Mouse (Mus musculus) layer of hippocampus, postnatal 10 days (tissue): ENCODE measurements around the gene Socs3. TPM values are rescaled to one million over a fixed set of nuclear protein-coding genes. Genes with fewer than 3 reads are reported as not detected.

Source experiments
- DNase-seq, 2 experiments: peaks; one replicate each; pipeline ENCODE4 v3.0.0; 2021; ENCODE audit warnings: low spot score in 2 of 2
- total RNA-seq, 2 experiments: library from RNA; stranded (reverse); gene quantifications; 2 replicates each; pipeline ENCODE4 v1.2.3; 2021

The Socs3 gene
- total RNA-seq, 2 experiments from 2014 or later, result 2.3 to 2.8 TPM

DNA sequence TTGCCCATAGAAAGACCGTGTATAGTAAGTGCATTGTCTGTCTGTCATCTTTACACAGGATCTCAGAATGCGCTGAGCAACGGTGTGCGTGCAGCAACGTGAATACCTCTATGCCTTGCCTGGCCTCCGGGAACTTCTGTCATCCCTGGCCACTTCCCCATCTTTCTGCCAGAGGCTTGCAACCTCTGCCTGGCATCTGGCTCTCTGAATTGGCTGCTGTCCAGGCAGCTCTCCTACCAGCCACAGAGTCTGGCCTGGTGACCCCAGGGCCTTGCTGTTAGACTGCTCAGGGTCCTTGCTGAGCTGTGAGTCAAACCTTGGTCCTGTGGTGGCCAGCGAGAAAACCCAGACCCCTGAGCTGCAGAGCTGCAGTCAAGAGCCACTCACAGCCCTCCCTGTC is 11.7 kb downstream of the Socs3 start:
- DNase-seq, result no peak

DNA sequence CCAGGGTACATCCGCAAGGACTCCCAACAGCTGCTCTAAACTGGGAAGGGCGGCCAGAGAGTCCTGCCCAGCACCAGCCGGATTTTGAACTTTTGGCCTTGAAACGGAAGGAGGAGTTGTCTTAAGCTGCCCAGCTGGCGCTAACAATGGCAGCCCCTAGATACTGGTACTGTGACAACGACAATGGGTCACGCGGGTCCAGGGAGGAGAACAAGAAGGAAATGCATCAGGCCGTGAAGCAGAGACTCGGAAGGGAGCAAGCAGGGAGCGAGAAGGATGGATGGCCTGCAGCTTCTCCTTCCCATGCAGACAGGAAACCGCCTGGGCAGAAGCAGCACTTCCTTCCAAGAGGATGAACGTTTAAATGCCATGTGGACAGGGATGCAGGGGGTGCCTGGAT is 14.2 kb downstream of the Socs3 start:
- DNase-seq, result no peak

DNA sequence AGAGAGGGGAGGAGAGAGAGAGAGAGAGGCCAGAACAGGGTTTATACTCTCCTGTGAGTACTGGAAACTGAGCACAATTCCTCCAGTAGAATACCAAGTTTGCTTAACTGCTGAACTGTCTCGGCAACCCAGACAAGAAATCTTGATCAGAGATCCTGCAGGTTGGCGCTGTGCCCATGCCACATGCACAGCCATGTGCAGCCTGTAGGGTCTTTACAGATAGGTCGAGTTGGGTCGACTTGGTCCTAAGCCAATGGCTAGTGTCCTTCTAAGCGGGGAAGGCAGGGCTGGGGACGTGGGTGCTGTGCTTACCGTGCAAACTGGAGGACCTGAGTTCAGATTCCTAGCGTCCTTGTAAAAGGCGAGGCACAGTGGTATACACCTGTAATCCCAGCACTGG is 15.0 kb downstream of the Socs3 start:
- no peak for DNase-seq

DNA sequence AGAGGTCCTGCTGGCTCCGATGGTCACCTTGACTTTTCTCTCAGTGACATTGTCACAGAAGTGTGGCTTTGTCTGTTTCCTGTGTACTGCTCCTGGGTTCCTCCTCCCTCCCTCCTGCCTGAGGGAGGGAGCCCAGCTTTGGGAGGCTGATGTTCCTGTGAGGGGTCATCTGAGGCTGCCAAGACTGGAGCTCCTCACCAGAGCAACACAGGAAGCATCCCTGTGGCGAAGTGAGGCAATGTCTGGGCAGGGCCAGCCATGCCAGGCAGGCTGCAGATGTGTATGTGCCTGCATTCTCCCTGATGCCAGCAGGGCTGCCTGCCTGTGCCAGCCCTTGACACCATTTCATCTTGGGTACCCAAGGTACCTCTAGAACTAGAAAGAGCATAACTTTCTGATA is 15.8 kb downstream of the Socs3 start:
- DNase-seq, result no peak

DNA sequence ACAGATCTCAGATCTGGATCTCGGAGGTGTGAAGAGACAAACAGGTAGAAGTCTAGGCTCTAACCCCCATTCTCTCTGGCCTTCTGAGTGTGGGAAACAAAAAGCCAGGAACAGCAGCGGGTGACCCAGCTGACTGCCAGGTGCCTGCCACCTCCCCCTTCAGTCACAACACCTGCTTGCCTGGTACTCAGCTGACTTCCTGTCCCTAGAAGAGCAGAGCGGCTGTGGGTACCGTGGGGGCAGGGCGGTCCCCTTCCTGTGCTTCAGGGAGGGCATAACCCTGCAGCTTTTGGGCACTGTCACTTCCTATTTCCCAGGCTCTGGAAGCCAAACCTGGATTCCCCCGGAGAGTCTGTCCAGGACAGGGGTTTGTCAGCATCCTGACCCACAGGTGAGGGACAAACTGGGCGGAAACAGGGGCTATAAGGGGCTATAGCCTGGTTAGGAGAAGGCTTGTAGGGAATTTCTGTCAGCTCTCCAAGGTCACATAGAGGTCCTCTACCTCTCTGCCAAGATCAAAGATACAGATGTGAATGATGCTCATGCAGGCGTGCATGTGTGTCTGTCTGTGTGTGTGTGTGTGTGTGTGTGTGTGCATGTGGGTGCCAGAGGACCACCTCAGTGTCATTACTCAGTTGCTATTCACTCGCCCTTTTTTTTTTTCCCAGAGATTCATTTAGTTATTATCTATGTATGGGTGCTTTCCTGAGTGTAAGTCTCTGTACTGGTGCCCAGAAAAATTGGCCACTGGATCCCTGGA is 17.5 kb downstream of the Socs3 start:
- no peak for DNase-seq

DNA sequence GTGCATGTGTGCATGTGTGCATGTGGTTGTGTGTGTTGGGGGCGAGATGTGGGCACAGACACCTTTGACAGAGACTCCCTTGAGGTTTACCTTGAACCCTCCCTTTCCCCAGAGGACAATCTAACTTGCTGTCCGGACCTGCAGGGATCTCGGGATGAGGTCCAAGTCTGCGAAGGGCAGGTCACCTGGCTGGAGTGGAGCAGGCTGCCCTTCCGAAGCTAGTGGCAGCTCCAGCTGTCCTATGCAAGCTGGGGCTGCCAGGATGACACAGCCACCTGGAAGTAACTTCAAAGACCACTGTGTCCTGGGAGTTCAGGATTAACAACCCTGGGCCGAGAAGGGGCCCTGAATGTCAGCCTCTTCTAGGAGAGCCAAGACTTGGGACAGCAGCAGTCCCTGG is 18.5 kb downstream of the Socs3 start:
- no peak for DNase-seq

DNA sequence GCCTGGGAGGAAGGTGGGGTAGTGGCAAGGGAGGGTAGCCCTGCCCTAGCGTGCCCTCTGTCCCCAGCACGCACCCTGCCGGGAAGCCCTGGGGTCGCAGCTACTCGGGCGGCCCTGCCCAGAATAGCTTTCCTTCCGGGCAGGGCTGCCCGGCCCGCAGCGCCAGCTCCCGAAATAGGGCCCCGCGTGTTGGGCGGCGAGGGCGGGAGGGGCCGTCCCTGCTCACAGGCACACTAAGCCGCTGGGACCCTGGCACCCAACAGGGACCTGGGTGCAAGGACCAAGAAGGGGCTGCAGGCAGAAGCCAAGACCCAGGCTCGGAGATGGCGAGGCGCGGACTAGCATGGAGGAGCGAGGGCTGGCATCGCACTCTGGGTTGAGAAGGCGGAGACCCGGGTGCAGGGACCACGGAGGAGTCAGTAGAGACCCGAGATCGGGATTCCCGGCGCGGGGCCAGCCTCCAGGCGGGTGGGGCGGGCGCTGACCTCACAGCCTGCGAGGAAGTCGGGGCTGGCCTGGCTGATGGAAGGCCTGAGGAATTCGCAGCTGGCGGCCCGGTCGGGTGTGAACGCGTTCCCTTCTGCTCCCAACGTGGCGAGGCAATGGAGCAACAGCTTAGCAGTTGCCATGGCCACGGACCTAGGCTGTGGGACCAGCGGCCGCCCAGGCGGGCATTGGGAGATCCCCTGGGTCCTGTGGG is 20.3 kb downstream of the Socs3 start:
- DNase-seq, result peak; percentile 50 to 61

DNA sequence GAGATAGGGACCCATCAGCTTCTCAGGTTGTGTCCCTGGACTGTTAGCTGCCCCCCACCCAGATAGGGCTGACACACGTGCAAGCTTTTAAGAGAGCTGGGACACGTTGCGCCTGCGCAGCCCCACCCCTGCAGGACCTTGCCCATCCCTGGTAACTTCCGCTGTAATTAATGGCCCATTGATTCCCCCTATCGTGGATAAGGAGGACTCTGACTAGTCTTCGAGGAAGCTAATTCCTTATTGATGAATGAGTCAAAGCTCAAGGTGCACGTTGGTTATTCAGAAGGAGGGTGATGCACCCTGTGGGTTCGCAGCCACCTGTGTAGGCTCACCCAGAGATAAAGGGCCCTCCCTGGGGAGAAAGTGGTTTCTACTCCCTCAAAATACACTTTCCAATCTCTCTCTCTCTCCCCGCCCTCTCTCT is 22.8 kb downstream of the Socs3 start:
- DNase-seq, result no peak

DNA sequence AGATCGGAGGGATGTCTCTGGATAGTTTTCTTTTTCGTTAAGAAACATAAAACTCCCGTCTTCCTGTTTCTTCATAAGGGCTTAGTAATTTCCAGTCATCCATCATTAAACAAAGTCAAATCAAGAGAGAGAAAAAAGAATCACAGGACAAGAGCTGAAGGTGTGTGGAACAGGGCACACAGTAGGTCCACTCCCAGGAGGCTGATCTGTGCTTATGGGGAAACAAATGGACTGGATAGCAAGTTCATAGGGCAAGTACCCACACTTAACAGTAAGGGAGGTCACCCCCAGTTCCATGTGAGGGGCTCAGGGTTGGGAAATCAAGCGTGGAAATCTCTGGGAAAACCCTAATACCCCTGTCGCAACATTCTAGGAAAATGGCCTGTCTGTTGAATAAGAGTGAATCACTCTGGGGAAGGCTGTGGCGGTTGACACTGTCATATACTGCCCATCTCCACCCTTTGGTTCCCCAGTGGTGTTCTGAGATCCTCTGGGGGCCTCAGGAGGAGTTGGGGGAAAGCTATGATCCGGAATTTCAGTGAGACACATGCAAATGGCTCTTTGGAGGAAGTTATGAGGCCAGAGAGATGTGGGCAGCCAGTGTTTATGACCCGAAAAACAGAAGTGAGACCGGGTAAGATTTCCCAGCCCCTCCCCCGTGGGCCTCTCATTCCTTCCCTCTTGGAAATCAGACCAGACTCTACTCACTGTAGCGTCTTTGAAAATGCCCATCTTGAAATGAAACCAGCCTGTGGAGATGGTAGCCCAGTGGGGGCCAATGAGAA is 23.5 kb downstream of the Socs3 start:
- DNase-seq, result no peak

DNA sequence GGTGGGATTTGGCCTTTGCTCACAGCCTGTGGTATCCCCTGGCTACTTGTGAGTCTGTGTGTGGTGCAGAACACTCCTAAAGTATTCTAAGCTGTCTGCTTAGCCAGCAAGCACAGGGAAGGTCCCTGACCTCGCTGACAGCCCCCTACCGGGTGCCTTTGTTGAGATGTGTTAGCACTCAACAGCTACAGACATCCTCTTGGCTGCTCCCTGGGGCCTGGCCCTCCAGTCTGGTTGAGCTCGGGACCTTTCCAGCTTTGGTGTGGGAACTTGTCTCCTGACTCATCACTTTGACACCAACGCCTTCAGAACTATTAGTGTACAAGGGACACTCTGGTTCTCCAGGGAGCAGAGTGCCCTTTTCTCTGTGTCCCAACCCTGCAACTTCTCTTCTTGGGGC is 28.0 kb downstream of the Socs3 start:
- DNase-seq, result no peak

DNA sequence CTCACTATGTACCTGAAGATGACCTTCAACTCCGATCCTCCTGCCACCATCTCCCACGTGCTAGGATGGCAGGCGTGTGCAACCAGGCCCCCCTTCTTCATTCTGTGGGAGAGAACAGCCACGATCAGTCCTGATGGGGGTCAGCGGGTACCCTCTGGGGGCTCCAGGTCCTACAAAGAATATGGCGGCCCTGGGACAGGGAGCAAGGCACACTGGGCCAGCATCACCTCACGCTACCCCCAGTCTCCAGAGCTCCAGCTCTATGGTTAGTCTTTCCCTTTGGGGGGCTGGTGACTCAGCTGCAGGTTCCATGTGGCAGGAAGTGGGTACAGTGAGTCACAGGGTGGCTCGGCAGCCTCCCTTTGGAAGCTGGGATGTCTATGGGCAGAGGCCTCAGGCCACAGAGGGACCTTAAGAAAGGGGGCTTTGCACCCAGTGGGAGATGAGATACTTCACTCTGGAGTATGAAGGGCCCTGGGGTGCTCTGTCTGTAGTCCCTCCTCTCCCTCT is 28.5 kb downstream of the Socs3 start:
- no peak for DNase-seq

DNA sequence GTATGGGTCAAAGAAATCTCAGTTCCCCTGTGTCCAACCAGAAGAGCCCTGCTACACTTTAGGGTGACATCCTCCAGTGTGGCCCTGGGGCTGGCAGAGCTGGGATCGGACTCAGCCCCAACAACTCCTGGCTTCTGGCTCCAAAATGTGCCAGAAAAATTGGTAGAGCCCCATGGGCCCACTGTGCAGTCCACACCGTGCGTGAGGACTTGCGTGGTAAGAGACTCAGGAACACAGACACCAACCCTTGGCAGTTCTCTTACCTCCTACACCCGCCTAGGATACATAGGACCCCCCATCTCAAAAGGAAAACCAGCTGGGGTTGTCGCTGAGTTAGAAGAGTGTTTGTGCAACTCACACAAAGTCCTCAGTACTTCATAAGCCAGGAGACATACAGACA is 29.0 kb downstream of the Socs3 start:
- no peak for DNase-seq

DNA sequence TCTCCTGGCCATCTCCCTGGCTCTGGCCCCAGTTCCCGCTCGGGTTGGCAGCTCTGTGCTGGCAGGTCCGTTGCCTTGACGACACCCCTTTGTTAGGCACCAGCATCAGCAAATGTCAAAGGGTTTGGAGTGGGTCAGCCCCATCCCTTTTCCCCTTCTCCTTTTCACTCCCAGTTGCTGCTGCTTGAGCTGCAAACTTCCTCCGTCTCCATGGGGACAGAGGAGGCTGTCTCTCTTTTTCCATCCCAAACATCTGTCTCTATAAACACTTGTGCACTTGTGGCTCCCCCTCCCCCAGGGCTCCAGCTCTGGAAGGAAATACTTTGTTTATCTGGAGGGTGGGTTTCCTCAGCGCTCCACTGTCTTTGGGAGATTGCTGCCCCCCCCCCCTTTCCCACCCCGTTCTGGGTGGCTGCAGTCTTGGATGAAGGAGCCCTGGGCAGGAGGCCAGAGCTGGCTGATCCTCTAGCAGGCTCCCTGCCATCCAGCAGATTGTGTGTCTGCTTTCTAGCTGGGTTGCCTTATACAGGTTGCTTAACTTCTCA is 30.0 kb downstream of the Socs3 start:
- DNase-seq, result peak; percentile 79 to 84

DNA sequence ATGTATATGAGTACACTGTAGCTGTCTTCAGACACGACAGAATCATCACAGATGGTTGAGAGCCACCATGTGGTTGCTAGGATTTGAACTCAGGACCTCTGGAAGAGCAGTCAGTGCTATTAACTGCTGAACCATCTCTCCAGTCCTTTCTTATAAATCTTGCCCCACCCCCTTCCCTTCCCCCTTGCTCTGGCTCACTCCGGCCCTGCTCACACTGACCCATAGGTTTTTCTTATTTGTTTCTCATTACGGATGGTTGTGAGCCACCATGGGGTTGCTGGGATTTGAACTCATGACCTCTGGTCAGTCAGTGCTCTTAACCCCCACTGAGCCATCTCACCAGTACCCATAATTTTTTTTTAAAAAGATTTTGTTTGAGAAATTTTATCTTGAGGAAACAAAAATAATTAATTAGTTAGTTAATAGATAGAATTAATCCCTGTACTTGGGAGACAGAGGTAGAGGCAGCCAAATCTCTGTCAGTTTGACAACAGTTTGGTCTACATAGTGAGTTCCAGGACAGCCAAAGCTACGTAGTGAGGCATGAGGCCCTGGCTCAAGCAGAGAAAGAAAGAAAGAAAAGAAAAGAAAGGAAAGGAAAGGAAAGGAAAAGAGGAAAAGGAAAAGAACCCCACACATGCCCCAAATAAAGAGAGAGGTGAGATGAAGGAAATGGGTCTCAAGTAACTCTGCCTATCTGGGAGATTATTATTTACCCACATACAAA is 30.7 kb downstream of the Socs3 start:
- DNase-seq, result no peak

DNA sequence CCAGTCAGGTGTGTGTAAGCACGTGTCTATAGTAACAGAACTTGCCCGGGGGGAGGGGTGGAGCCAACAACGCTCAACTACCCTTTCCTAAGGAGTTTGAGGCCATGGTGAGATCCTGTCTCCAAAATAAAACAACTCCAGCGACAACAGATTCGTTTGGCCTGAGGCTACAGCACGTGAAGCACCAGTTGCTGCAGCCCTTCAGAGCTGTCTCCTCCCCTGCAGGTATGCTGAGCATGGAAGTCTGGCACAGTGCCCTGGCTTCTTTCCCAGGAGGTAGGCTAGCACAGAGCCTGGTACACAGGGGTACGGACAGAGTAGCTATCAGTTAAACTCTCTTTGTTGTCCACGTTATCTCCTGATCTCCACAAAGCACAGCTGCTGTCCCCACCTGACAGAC is 33.6 kb downstream of the Socs3 start:
- no peak for DNase-seq

DNA sequence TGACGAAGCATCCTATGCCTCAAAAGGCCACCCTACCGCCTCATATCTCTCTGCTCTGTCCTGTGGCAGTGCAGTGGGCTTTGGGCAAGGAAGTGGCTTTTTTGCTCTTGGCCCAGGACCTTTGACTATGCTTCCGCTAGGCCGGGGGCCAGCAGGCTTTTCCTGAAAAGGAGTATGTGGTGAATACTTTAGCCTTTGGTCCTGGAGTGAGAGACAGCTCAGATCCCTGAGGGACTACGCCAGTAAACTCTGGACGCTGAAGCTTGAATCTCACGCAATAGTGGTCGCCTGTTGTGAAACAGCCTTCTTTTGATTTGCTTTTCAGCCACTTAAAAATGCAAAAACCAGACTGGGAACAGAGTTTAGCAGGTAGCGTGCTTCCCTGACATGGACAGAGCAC is 34.2 kb downstream of the Socs3 start:
- no peak for DNase-seq

DNA sequence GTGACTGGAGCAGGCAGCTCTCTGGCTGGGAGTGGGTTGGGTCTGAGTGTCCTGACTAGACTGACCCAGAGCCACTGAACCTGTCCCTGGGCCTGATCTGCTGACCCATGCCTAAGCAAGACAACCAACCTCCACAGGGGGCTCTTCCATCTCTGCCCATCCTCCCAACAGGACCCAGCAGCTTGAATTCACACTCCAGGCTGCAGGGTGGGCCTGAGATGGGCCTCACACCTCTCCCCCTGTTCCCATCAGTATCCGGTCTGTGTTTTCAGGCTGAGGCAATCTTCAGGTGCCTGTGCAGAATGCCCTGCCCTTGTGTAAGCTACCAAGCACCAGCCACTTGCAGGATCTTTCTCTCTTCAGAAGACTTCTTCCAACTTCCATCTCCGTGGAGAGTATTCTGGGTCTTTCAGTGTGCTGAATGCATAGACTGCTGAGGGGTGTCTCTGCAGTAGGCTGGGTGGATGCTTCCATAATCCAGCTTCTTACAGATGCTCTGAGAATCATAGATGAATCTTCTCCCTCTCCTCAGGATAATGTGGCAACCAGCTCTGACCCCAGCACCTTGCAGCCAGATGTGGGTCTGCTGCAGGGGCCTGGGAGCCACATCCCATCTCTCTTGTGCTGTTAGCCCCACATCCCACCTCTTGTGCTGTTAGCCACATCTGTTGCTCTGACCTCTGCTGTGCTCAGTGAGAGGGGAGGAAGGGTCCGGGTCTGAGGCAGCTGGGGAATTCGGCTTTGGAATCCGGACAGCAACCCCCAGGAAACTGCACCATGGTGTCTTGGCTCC is 35.1 kb downstream of the Socs3 start:
- DNase-seq, result no peak

DNA sequence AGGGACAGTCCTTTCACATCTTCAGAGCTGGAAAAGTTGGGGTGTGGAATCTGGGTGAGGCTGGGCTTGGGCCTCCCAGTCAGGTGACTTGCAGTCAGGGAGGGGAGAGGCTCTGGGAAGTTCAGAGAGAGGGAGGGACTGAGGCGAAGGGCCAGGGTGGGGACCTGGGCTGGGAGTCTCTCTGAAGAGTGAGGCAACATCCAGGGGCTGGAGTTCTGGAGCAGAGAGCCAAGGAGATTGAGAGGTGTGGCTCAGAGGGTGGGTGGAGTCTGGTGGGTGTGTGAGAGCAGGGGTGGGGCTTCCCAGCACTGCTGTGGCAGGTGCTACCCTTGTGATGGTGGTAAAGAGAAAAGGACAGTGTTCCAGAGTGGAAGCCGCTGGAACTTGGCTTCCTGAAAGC is 35.7 kb downstream of the Socs3 start:
- no peak for DNase-seq

DNA sequence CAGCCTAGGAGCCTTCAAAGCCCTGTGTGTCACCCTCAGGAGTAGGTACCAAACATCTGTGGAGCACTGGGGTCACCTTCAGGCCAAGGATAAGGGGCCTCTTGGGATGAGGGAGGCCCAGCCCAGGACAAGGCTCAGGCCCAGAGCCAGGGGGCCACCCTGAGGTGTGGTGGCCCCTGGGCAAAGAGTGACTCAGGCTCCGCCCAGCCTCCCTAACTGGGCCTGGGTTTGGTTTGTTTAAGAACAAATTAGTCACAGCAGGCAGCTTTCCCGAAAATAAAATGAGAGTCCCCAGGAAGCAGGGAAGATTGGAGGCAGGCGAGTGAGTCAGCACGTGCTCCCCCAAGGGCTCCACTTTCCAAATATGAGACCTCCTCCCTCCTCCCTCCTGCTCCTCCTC is 37.7 kb downstream of the Socs3 start:
- DNase-seq, result no peak

DNA sequence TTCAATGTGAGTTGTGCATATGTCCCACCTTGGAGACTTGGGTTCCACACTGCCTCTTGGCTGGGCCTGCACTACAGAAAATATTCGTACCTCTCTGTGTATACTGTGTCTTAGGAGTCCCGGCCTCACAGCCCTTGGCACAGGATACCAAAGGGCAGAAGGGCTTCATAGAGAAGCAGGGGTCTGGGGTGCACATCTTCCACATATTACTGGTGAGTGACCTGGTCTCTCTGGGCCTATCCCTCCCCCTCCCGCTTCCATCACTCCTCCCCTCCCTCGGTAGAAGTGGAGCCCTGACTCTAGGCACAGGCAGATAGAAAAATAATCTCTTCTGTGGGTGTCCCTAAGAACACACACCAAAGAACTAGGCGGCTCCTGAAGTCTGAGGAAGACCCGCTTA is 38.3 kb downstream of the Socs3 start:
- DNase-seq, result no peak
